Mouse (Mus musculus) layer of hippocampus, postnatal 14 days (tissue): ENCODE data around the gene Ghitm. TPM values are rescaled to one million over a fixed set of nuclear protein-coding genes. Genes with fewer than 3 reads are reported as not detected.

ENCODE experiments used
- DNase-seq, 2 experiments: peaks; one replicate each; pipeline ENCODE4 v3.0.0; 2021 to 2022; ENCODE audit warnings: low spot score in 2 of 2, mixed read lengths in 1 of 2
- total RNA-seq, 2 experiments: library from RNA; stranded (reverse); gene quantifications; 2 replicates each; pipeline ENCODE4 v1.2.3; 2021

The Ghitm gene
- total RNA-seq, 2 experiments from 2014 or later: 315 to 326 TPM

DNA sequence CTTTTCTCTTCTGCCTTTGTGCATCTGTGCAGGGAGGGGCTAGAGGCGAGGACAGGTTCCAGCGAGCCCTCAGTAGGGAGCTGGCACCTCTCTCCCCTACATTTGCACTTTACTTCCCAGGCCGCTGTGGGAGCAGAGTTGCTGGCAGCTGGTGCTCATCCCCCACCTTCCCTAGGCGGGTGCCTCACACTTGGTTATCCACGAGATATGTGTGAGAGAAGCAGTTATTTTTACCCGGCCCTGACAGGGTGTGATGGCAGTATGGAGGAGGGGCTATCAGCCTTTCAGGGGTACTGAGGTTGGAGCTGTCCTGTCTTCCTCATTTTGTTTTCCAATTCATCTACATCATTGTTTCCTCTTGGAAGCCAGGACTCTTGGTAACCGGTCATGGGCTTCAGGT, 29.2 kb downstream of the Ghitm start:
- DNase-seq: no peak

- no peak for DNase-seq
These were observed 30.3 kb downstream of the Ghitm start for GRCm38 (mm10) chr14:37104747-37105146.

GRCm38 (mm10) chr14:37102484-37102883, 32.6 kb downstream of the Ghitm start:
- no peak for DNase-seq

- DNase-seq: no peak
These were observed 33.5 kb downstream of the Ghitm start for GRCm38 (mm10) chr14:37101531-37101930.

GRCm38 (mm10) chr14:37097956-37098530, 37.0 kb downstream of the Ghitm start, which contains the start of gene Cdhr1:
Cdhr1 (minus strand) TSS chr14:37098347.
- DNase-seq: peak; percentile 11 to 24

DNA sequence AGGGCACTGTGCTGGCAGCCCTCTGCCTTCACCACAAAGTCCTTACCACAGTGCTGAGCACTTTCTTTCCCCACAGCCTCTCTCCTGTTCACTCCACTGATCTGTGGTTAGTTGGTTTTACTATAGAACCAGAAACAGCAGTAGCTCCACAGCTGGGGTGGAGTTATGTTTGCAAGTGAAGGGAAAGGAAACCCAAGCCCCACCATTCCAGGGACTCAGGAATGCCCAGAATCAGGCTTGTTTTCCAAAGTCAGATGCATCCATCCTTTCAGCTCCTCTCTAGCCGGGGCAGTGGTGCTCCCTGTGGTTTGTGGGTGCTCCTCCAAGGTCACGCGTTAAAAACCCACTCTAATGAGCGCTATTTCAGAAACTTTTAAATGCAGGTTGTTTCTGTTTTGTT, 39.5 kb downstream of the Ghitm start:
- DNase-seq: no peak

GRCm38 (mm10) chr14:37094436-37094835, 40.6 kb downstream of the Ghitm start:
- DNase-seq: no peak

DNA sequence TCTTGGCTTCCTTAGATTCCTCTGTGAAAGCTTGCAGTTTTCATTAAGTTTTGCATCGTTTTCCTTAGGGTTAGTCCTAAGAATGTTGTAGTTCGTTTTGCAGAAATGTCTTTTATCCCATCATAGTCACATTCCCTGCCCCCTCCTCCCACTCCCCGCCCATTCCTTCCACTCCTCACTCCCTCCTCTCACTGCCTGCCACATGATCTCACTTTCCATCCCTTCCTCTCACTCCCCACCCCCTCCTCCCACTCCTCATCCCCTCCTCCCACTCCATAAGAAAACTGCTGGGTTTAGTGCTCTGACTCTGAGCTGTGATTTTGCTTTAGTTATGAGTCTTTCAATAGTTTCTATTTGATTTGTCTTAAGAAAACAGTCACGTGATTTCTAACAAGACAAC, 51.3 kb downstream of the Ghitm start:
- no peak for DNase-seq

- no peak for DNase-seq
These were observed 54.3 kb downstream of the Ghitm start for GRCm38 (mm10) chr14:37080724-37081123.

Other genes starting within 250 kb of the Ghitm start
- gene Ccser2, start 166.5 kb downstream of the Ghitm start, total RNA-seq: 10 to 100 TPM; 88.7 to 93.3 TPM
- not detected for gene Rgr, start 86.3 kb downstream of the Ghitm start, total RNA-seq
- gene Lrit1, start 80.4 kb downstream of the Ghitm start, total RNA-seq: not detected
- gene Lrit2, start 67.3 kb downstream of the Ghitm start, total RNA-seq: not detected
- gene Cdhr1, start 36.9 kb downstream of the Ghitm start, total RNA-seq: 10 to 100 TPM; 12.6 to 13.1 TPM
- under 1 TPM in 1 of 2 experiments, not detected in 1; 0.60 TPM for gene 2610528A11Rik, start 21.2 kb downstream of the Ghitm start, total RNA-seq